Mouse (Mus musculus): ENCODE results near the gene Fam19a2.

Gene Fam19a2

GRCm38 (mm10) chr10:123567677-123568076 is 303.9 kb downstream of the Fam19a2 start:
- DNase-seq (ENCODE audit: low spot score), result no peak

- DNase-seq (ENCODE audit: low spot score), result no peak
Measured at GRCm38 (mm10) chr10:123570616-123571188, 306.9 kb downstream of the Fam19a2 start.

- no peak for DNase-seq (ENCODE audit: low spot score)
Measured at GRCm38 (mm10) chr10:123572342-123573070, 308.7 kb downstream of the Fam19a2 start.

- no peak for DNase-seq (ENCODE audit: low spot score)
Measured at GRCm38 (mm10) chr10:123577823-123578222, 314.0 kb downstream of the Fam19a2 start.

GRCm38 (mm10) chr10:123579012-123579411 is 315.2 kb downstream of the Fam19a2 start:
- no peak for DNase-seq (ENCODE audit: low spot score)

- DNase-seq (ENCODE audit: low spot score), result no peak
Measured at GRCm38 (mm10) chr10:123595043-123595442, 331.2 kb downstream of the Fam19a2 start.

GRCm38 (mm10) chr10:123597059-123597458 is 333.3 kb downstream of the Fam19a2 start:
- DNase-seq (ENCODE audit: low spot score), result no peak

GRCm38 (mm10) chr10:123605671-123606070 is 341.9 kb downstream of the Fam19a2 start:
- DNase-seq (ENCODE audit: low spot score), result no peak

GRCm38 (mm10) chr10:123626691-123627090 is 362.9 kb downstream of the Fam19a2 start:
- DNase-seq (ENCODE audit: low spot score), result no peak

GRCm38 (mm10) chr10:123629248-123629744 is 365.5 kb downstream of the Fam19a2 start:
- DNase-seq (ENCODE audit: low spot score), result no peak

- no peak for DNase-seq (ENCODE audit: low spot score)
Measured at GRCm38 (mm10) chr10:123632029-123632428, 368.2 kb downstream of the Fam19a2 start.

- DNase-seq (ENCODE audit: low spot score), result no peak
Measured at GRCm38 (mm10) chr10:123636655-123637054, 372.9 kb downstream of the Fam19a2 start.

- DNase-seq (ENCODE audit: low spot score), result no peak
Measured at GRCm38 (mm10) chr10:123637496-123637895, 373.7 kb downstream of the Fam19a2 start.

- DNase-seq (ENCODE audit: low spot score), result no peak
Measured at GRCm38 (mm10) chr10:123645568-123645967, 381.8 kb downstream of the Fam19a2 start.

GRCm38 (mm10) chr10:123671208-123671607 is 407.4 kb downstream of the Fam19a2 start:
- DNase-seq (ENCODE audit: low spot score), result no peak

GRCm38 (mm10) chr10:123678284-123678864 is 414.6 kb downstream of the Fam19a2 start:
- peak; percentile 23 for DNase-seq (ENCODE audit: low spot score)

- no peak for DNase-seq (ENCODE audit: low spot score)
Measured at GRCm38 (mm10) chr10:123682718-123683255, 419.0 kb downstream of the Fam19a2 start.

- DNase-seq (ENCODE audit: low spot score), result peak; percentile 53
Measured at GRCm38 (mm10) chr10:123692186-123692925, 428.6 kb downstream of the Fam19a2 start.

GRCm38 (mm10) chr10:123692926-123693224 is 429.1 kb downstream of the Fam19a2 start:
- DNase-seq (ENCODE audit: low spot score), result no peak

- no peak for DNase-seq (ENCODE audit: low spot score)
Measured at GRCm38 (mm10) chr10:123702595-123702994, 438.8 kb downstream of the Fam19a2 start.

GRCm38 (mm10) chr10:123707026-123707425 is 443.2 kb downstream of the Fam19a2 start:
- no peak for DNase-seq (ENCODE audit: low spot score)

- DNase-seq (ENCODE audit: low spot score), result no peak
Measured at GRCm38 (mm10) chr10:123710738-123711137, 446.9 kb downstream of the Fam19a2 start.

Measured in retina, embryonic 14.5 days (tissue).